In the genomic region with DNA sequence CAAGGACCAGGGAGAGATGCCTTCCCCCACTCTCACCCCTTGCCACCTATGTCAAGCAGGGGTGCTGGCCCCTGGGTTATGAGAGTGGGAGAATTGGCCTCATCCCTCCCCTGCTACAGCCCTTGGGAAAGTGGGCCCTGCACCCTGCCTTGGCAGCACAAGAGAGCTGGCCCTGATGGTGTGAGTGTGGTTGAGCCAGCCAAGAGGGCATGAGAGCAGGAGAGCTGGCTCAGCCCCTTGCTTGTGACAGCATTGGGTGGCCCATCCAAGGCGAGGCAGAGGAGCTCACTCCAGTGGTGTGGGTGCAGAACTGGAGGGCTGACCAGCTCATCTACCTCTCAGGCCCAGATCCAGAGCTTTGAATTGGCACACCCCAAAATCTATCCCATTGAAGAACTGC, we compare ENCODE assay signal across 15 mouse cellular contexts.
"Had no signal": no experiment of that assay in that cellular context is flagged by ENCODE, and none has a peak within 500 bp of the region (broad histone marks: within the 10 kb centered on the region; RNA-seq: fewer than 3 reads in every experiment).

No protein-coding gene starts in this region.

- H3K36me3 ChIP-seq: neural tube, embryonic 15.5 days; stomach, embryonic 15.5 days had no signal

- H3K4me3 ChIP-seq: neural tube, embryonic 15.5 days; stomach, embryonic 15.5 days had no signal

- H3K27ac ChIP-seq: neural tube, embryonic 15.5 days; stomach, embryonic 15.5 days; stomach, postnatal 0 days had no signal

- H3K4me2 ChIP-seq: neural tube, embryonic 15.5 days; stomach, embryonic 15.5 days had no signal

- H3K9ac ChIP-seq: neural tube, embryonic 15.5 days; stomach, embryonic 15.5 days had no signal

- H3K27me3 ChIP-seq: stomach, embryonic 15.5 days had no signal

- H3K9me3 ChIP-seq: neural tube, embryonic 15.5 days; stomach, embryonic 15.5 days had no signal

- DNase-seq: retina, postnatal 1 day; right cerebral cortex, adult 18-20 months; right cerebral cortex, postnatal 14 days; right cerebral cortex, postnatal 25 days; right cerebral cortex, postnatal 4 days; spleen, adult 18-20 months; thymus, adult 18-20 months; thymus, adult 2 months; thymus, postnatal 14 days; thymus, postnatal 25 days; thymus, postnatal 36 days; thymus, postnatal 4 days had no signal

- H3K4me1 ChIP-seq: stomach, embryonic 15.5 days had no signal
